Mouse (Mus musculus): ENCODE data around the gene Abcf2. TPM values are rescaled to one million over a fixed set of nuclear protein-coding genes. Genes with fewer than 3 reads are reported as not detected.

The Abcf2 gene
- total and polyA plus RNA-seq, 3 experiments, result 244 to 257 TPM; not detected in 1

GRCm38 (mm10) chr5:24586547-24587199, 9.4 kb upstream of the Abcf2 start, which contains the start of gene Chpf2 (continued):
- TF ChIP-seq MEF2A (IDR thresholded peaks at IDR 0.05; ENCODE audit: extremely low read depth, insufficient replicate concordance, low read depth, low read length, poor library complexity, severe bottlenecking) (no peak), MAX (IDR thresholded peaks at IDR 0.05; ENCODE audit: low read length) (peak; percentile 28; the same call in 1 of the 2 replicates), CTCF (IDR thresholded peaks at IDR 0.05 in 2 of 3, conservative IDR thresholded peaks at IDR 0.05 in 1 of 3; ENCODE audit: control insufficient read depth in 1 of 3, insufficient read depth in 1 of 3, low read depth in 2 of 3, low read length in 3 of 3, poor library complexity in 1 of 3, severe bottlenecking in 1 of 3) (no peak), JUND (IDR thresholded peaks at IDR 0.05; ENCODE audit: low read depth, low read length) (no peak), ZMIZ1 (IDR thresholded peaks at IDR 0.05; ENCODE audit: low read depth, low read length) (no peak; the same call in 1 of the 2 replicates), TCF12 (IDR thresholded peaks at IDR 0.05; ENCODE audit: low read depth, low read length) (peak; percentile 73), POLR2AphosphoS2 (IDR thresholded peaks at IDR 0.05; ENCODE audit: low read length) (peak; percentile 75; the same call in 1 of the 2 replicates), HCFC1 (IDR thresholded peaks at IDR 0.05; ENCODE audit: low read depth, low read length) (peak; percentile 92), TBP (IDR thresholded peaks at IDR 0.05; ENCODE audit: low read depth, low read length) (peak; percentile 85; the same call in 1 of the 2 replicates)

- DNase-seq (ENCODE audit: low read depth, low spot score), result peak; percentile 77
- Histone ChIP-seq H3K27me3 (ENCODE audit: control insufficient read depth in 1 of 2, insufficient read depth in 2 of 2, low read length in 2 of 2) (no peaks in the 10 kb centered on the region), H3K4me1 (ENCODE audit: control insufficient read depth in 1 of 2, insufficient read depth in 2 of 2, low read length in 2 of 2) (peaks cover 3 to 14% of the 10 kb centered on the region in 2 experiments), H3K9me3 (replicated peaks; ENCODE audit: insufficient read depth, low read length) (no peaks in the 10 kb centered on the region), H3K27ac (ENCODE audit: control insufficient read depth, low read depth, low read length) (peak overlapping the region; percentile 72), H3K36me3 (ENCODE audit: control insufficient read depth in 1 of 2, insufficient read depth in 2 of 2, low read length in 2 of 2) (peaks cover 7 to 8% of the 10 kb centered on the region in 2 experiments; a peak in 3 of 4 replicates), H3K4me3 (ENCODE audit: control insufficient read depth in 1 of 2, insufficient read depth in 1 of 2, low read depth in 2 of 2, low read length in 2 of 2) (peak overlapping the region; percentile 86 to 91), H3K9ac (ENCODE audit: control insufficient read depth, low read depth, low read length, poor library complexity, severe bottlenecking) (peak overlapping the region; percentile 90), H3K79me2 (ENCODE audit: control insufficient read depth, insufficient read depth, low read length, poor library complexity) (peaks cover 28% of the 10 kb centered on the region)
- TF ChIP-seq ZC3H11A (IDR thresholded peaks at IDR 0.05; ENCODE audit: low read depth, low read length), result no peak
- TF ChIP-seq GABPA (IDR thresholded peaks at IDR 0.05; ENCODE audit: low read depth, low read length), result no peak
- no peak for TF ChIP-seq ZKSCAN1 (IDR thresholded peaks at IDR 0.05; ENCODE audit: low read depth, low read length)
- TF ChIP-seq MYC (IDR thresholded peaks at IDR 0.05; ENCODE audit: low read depth, low read length), result 0 out of 2 replicates have a peak, but pooled peaks have one; percentile 42
- TF ChIP-seq TAL1 (IDR thresholded peaks at IDR 0.05; ENCODE audit: low read length), result no peak
- TF ChIP-seq BHLHE40 (IDR thresholded peaks at IDR 0.05; ENCODE audit: borderline replicate concordance, low read depth, low read length), result peak; percentile 53; the same call in 1 of the 2 replicates
- peak in 1 of 2 experiments; percentile 61; a peak in 1 of 4 replicates for TF ChIP-seq USF2 (IDR thresholded peaks at IDR 0.05; ENCODE audit: borderline replicate concordance in 1 of 2, insufficient read depth in 1 of 2, low read depth in 1 of 2, low read length in 2 of 2)
- TF ChIP-seq USF1 (IDR thresholded peaks at IDR 0.05; ENCODE audit: low read depth, low read length), result peak; percentile 89
- TF ChIP-seq EP300 (IDR thresholded peaks at IDR 0.05; ENCODE audit: low read depth in 1 of 2, low read length in 2 of 2), result 0 out of 4 replicates have a peak, but pooled peaks of 1 of the 2 experiments have one; percentile 22
- TF ChIP-seq POLR2A (IDR thresholded peaks at IDR 0.05; ENCODE audit: control insufficient read depth in 1 of 2, insufficient read depth in 1 of 2, low read depth in 1 of 2, low read length in 2 of 2, poor library complexity in 1 of 2), result no peak
- no peak for TF ChIP-seq ETS1 (IDR thresholded peaks at IDR 0.05; ENCODE audit: low read depth, low read length)
- no peak for TF ChIP-seq SIN3A (IDR thresholded peaks at IDR 0.05; ENCODE audit: low read length)
Measured at GRCm38 (mm10) chr5:24586106-24586505, 8.8 kb upstream of the Abcf2 start.

Measured in MEL (cell line).